Mouse (Mus musculus) duodenum, adult 2 months (tissue): ENCODE measurements around the gene Slc15a1. TPM values are rescaled to one million over a fixed set of nuclear protein-coding genes. Genes with fewer than 3 reads are reported as not detected.

ENCODE experiments used
- polyA plus RNA-seq: library from polyadenylated mRNA; depleted of rRNA; stranded (reverse); fragments of >200 nt; gene quantifications from 2 replicates; pipeline ENCODE4 v1.2.3, GENCODE M21; 2012; ENCODE audit warnings: low replicate concordance; rRNA removed

The Slc15a1 gene
- polyA plus RNA-seq, result 18.8 and 140 TPM in 2 replicates

DNA sequence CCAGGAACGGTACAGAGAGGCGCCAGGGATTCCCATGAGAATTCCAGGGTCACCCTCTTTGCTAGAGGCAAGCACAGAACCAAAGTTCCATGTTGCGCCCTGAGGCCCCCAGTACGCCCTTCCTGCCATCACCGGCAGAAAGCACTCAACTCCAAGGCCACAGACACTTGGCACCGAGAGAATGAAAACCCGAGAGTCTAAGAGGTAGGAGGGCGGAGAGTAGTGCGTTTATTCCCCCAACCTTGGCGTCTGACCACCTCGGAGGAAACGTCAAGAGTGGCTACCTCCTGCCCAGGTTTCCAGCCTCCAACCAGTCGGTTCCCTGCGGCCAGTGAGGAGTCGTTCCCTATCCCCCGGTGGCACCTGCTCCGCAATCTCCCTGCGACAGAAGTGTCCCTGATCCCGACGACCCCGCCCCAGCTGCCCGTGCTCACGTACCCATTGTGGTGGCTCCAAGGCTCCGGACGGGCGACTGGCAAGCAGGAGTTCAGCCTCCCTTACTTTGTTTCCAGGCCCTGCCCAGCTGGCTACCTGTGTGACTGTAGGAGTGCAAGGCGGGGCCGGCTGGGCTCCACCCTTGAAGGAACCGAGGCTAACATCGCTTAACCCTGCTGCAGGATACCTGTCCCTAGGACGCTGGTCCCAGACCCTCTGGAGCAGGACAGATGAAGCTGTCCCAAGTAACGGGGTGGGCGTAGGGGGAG is at the start of gene Slc15a1:
Gene Slc15a1 (minus strand): TSS at position 472 of the 704 bp plus-strand sequence.

Other genes with a start within 250 kb of the Slc15a1 start
- gene Stk24, start 125.2 kb downstream of the Slc15a1 start, polyA plus RNA-seq, result 23.4 and 24.2 TPM in 2 replicates